Mouse (Mus musculus) olfactory bulb, adult 2 months (tissue): ENCODE measurements around the gene Pik3cd.

Experiments used
- CTCF ChIP-seq: fragments of 200-500 bp; IDR thresholded peaks from 2 replicates; pipeline ENCODE4 v1.5.1; 2012; ENCODE audit warnings: low read depth, mild to moderate bottlenecking, low read length, moderate library complexity; ENCODE audit not compliant: insufficient read depth
- POLR2A ChIP-seq: fragments of 200-500 bp; IDR thresholded peaks from 2 replicates; pipeline ENCODE4 v1.6.1; 2012; ENCODE audit warnings: mild to moderate bottlenecking, low read depth, low read length, moderate library complexity; ENCODE audit not compliant: insufficient read depth

DNA sequence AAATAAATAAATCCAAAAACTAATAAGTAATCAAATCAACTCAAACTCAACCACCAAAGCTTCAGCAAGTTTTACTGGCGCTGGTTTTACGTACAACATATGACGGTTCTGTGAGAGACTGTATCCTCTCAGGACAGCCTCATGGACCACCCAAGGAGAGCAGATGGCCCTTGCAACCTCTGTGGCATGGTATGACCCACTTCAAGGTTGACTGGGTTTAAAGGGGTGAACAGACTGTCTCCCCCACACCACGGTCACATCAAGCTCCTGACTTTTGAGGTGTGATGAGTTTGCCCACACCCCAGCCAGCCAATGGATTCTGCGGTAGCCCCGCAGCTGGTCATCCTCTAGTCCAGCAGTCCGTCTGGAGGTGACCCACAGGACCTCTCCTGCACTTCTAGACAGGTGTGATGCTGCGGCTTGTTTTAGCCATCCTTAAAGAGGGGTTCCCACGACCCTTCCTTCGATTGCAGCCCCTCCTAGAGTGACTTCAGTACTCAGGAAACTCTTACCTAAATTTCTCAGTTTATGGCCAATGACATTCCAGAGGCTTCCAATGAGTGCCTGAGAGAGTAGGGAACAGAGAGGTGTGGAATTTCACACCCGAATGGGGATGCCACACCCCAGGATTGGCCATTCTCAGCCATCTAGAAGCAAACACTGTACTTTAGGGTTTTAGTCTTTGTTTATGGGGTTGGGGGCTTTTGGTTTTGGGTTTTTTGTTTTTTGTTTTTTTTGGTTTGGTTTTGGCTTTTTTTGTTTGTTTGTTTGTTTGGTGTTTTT, 17.3 kb downstream of the Pik3cd start:
- no peak for TF ChIP-seq CTCF
- no peak for TF ChIP-seq POLR2A
